Mouse (Mus musculus): ENCODE measurements at regions not wholly inside any gene's neighbourhood (a gene's known extent, or its start where the extent isn't known, plus 50 kb on each side); places are given as distances from the start of the nearest gene placed in this dataset.
"Not testable (repeated sequence)": the region's sequence is repeated elsewhere in the genome, so short reads cannot be mapped to it uniquely, and the experiment has no call there.

DNA sequence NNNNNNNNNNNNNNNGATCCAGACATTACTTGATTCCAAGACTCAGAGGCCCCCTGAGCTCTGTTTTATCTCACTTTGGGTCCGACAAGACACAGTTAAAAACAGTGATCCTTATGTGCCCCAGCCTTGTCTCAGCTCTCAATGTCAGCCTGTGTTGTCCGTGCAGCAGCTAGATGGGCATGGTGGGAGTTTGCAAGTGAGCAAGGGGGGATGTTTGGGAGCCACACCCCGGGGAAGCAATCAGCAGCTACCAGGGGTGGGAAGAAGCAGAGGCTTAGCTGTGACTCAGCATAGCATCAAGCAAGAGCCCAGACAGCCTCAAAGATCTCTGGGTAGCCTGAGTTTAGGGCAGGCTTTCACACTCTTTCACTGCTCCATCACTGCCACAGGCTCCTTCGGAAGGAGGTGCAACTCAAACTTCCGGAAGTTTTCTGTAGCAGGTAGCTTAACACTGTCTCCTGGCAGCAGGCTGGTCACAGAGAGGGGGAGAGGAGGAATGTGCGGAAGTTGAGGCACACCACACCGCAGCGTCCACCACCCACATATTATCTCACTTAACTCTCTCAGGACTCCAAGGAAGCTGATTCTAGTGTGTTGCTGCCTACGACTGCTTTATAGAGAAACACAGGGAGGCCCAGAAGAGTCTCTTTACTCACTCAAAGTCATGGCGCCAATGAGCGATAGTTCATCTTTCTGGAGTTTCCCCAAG, 80.2 kb upstream of the Defb33 start:
- not testable (repeated sequence) for H3K9ac ChIP-seq (ENCODE audit: control insufficient read depth, low read depth, low read length, poor library complexity, severe bottlenecking); H3K9me3 ChIP-seq (replicated peaks; ENCODE audit: insufficient read depth, low read length); H3K79me2 ChIP-seq (ENCODE audit: control insufficient read depth, insufficient read depth, low read length, poor library complexity); H3K4me1 ChIP-seq (ENCODE audit: control insufficient read depth in 1 of 2, insufficient read depth in 2 of 2, low read length in 2 of 2); H3K36me3 ChIP-seq (ENCODE audit: control insufficient read depth in 1 of 2, insufficient read depth in 2 of 2, low read length in 2 of 2); H3K27ac ChIP-seq (ENCODE audit: control insufficient read depth, low read depth, low read length); H3K4me3 ChIP-seq (ENCODE audit: control insufficient read depth in 1 of 2, insufficient read depth in 1 of 2, low read depth in 2 of 2, low read length in 2 of 2); H3K27me3 ChIP-seq (ENCODE audit: control insufficient read depth in 1 of 2, insufficient read depth in 2 of 2, low read length in 2 of 2)
- peak; percentile 6 for DNase-seq (ENCODE audit: low read depth, low spot score)

- not testable (repeated sequence) for H3K27ac ChIP-seq (ENCODE audit: control insufficient read depth, low read depth, low read length); H3K4me1 ChIP-seq (ENCODE audit: control insufficient read depth in 1 of 2, insufficient read depth in 2 of 2, low read length in 2 of 2); H3K9ac ChIP-seq (ENCODE audit: control insufficient read depth, low read depth, low read length, poor library complexity, severe bottlenecking); H3K79me2 ChIP-seq (ENCODE audit: control insufficient read depth, insufficient read depth, low read length, poor library complexity); H3K36me3 ChIP-seq (ENCODE audit: control insufficient read depth in 1 of 2, insufficient read depth in 2 of 2, low read length in 2 of 2); H3K9me3 ChIP-seq (replicated peaks; ENCODE audit: insufficient read depth, low read length); DNase-seq (ENCODE audit: low read depth, low spot score); H3K27me3 ChIP-seq (ENCODE audit: control insufficient read depth in 1 of 2, insufficient read depth in 2 of 2, low read length in 2 of 2); H3K4me3 ChIP-seq (ENCODE audit: control insufficient read depth in 1 of 2, insufficient read depth in 1 of 2, low read depth in 2 of 2, low read length in 2 of 2)
Observed at GRCm38 (mm10) chr8:20813493-20813892, 79.0 kb upstream of the Defb33 start.

- not testable (repeated sequence) for H3K27me3 ChIP-seq (ENCODE audit: control insufficient read depth in 1 of 2, insufficient read depth in 2 of 2, low read length in 2 of 2); H3K4me3 ChIP-seq (ENCODE audit: control insufficient read depth in 1 of 2, insufficient read depth in 1 of 2, low read depth in 2 of 2, low read length in 2 of 2); H3K9ac ChIP-seq (ENCODE audit: control insufficient read depth, low read depth, low read length, poor library complexity, severe bottlenecking); H3K79me2 ChIP-seq (ENCODE audit: control insufficient read depth, insufficient read depth, low read length, poor library complexity); H3K27ac ChIP-seq (ENCODE audit: control insufficient read depth, low read depth, low read length); H3K4me1 ChIP-seq (ENCODE audit: control insufficient read depth in 1 of 2, insufficient read depth in 2 of 2, low read length in 2 of 2); H3K9me3 ChIP-seq (replicated peaks; ENCODE audit: insufficient read depth, low read length); H3K36me3 ChIP-seq (ENCODE audit: control insufficient read depth in 1 of 2, insufficient read depth in 2 of 2, low read length in 2 of 2); DNase-seq (ENCODE audit: low read depth, low spot score)
Observed at GRCm38 (mm10) chr8:20822434-20822833, 70.0 kb upstream of the Defb33 start.

DNA sequence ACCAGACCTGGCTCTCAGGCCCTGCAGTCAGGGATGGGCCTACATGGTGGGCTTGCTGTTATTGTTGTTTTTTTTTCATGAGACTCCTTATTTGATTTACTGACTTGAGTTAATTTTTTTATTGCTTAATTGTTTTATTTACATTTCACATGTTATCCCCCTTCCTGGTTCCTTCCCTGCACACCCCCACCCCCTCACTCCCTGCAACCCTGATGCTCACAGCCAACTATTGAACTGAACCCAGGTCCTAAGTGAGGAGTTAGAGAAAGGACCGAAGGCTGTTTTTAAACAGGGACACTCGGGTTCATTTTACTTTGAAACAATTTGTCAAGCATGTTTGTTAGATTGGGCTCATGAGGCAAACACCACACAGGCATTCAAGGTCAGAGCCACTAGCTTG, 69.2 kb upstream of the Defb33 start:
- H3K4me3 ChIP-seq (ENCODE audit: control insufficient read depth in 1 of 2, insufficient read depth in 1 of 2, low read depth in 2 of 2, low read length in 2 of 2); H3K27me3 ChIP-seq (ENCODE audit: control insufficient read depth in 1 of 2, insufficient read depth in 2 of 2, low read length in 2 of 2); H3K9ac ChIP-seq (ENCODE audit: control insufficient read depth, low read depth, low read length, poor library complexity, severe bottlenecking); H3K27ac ChIP-seq (ENCODE audit: control insufficient read depth, low read depth, low read length); H3K79me2 ChIP-seq (ENCODE audit: control insufficient read depth, insufficient read depth, low read length, poor library complexity); H3K36me3 ChIP-seq (ENCODE audit: control insufficient read depth in 1 of 2, insufficient read depth in 2 of 2, low read length in 2 of 2); H3K4me1 ChIP-seq (ENCODE audit: control insufficient read depth in 1 of 2, insufficient read depth in 2 of 2, low read length in 2 of 2); DNase-seq (ENCODE audit: low read depth, low spot score); H3K9me3 ChIP-seq (replicated peaks; ENCODE audit: insufficient read depth, low read length): not testable (repeated sequence)

- H3K9me3 ChIP-seq (replicated peaks; ENCODE audit: insufficient read depth, low read length); H3K36me3 ChIP-seq (ENCODE audit: control insufficient read depth in 1 of 2, insufficient read depth in 2 of 2, low read length in 2 of 2); H3K9ac ChIP-seq (ENCODE audit: control insufficient read depth, low read depth, low read length, poor library complexity, severe bottlenecking); H3K79me2 ChIP-seq (ENCODE audit: control insufficient read depth, insufficient read depth, low read length, poor library complexity); H3K27ac ChIP-seq (ENCODE audit: control insufficient read depth, low read depth, low read length); H3K27me3 ChIP-seq (ENCODE audit: control insufficient read depth in 1 of 2, insufficient read depth in 2 of 2, low read length in 2 of 2); H3K4me1 ChIP-seq (ENCODE audit: control insufficient read depth in 1 of 2, insufficient read depth in 2 of 2, low read length in 2 of 2); DNase-seq (ENCODE audit: low read depth, low spot score); H3K4me3 ChIP-seq (ENCODE audit: control insufficient read depth in 1 of 2, insufficient read depth in 1 of 2, low read depth in 2 of 2, low read length in 2 of 2): not testable (repeated sequence)
Observed at GRCm38 (mm10) chr8:20839481-20839880, 53.0 kb upstream of the Defb33 start.
